Mouse (Mus musculus): ENCODE results near the gene Fgfr2. TPM values are rescaled to one million over a fixed set of nuclear protein-coding genes. Genes with fewer than 3 reads are reported as not detected.
"Not testable (repeated sequence)": the region's sequence is repeated elsewhere in the genome, so short reads cannot be mapped to it uniquely, and the experiment has no call there.

The Fgfr2 gene
- polyA plus RNA-seq, 1 experiment: 52.3 TPM

DNA sequence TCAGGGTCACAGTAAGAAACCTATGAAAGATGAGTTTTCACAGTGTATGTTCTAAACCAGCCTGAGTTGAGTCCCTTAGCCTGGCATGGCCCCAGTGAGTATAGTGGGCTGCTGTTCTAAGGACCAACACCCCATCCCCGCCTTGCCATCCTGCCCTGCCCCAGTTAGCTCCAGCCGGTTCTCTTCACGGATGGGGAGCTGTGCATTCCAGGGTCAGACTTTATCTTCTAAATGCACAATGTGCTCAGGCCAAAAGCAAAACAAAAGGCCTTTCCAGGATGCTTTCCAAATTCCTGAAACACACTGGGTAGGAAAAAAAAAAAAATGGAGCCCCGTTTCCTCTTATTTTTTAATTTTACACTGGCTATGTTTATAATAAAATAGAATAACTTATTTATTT lies 23.9 kb downstream of the Fgfr2 start:
- DNase-seq (ENCODE audit: low read depth): no peak
- TF ChIP-seq POLR2A (IDR thresholded peaks at IDR 0.05; ENCODE audit: borderline replicate concordance, extremely low read depth, insufficient read depth, insufficient read length, poor library complexity, severe bottlenecking) (no peak), CTCF (IDR thresholded peaks at IDR 0.05; ENCODE audit: borderline replicate concordance, extremely low read depth, insufficient read depth, insufficient read length) (no peak)

DNA sequence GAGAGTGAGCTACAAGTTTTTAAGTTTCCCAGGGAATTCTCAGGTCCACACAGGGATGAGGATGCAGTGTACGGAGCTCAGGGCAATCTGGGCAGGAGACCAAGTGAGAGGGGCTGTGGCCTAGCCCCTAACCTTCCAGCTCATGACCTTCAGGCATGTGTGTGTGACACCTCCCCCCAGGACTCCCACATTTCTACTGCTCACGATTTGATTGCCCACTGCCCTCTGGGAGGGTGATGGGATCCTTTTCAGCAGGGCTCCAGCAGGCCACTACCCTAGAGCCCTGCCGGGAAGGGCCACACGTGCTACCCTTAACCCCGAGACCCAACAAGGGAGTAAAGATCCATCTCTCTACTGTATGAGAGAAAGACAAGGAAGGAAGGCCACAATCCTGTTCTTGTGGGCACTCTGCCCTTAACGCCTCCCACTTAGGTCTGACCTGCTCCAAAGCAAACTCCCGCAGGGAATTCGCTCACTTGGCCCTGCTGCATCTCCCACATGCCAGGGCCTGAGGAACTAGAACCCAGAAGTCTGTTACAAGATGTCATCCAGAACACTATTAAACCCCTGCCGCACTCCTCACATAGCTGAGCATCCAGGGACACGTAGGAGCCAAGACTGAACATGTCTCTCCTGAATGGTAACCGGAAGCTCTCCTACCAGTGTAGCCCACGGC lies 24.9 kb downstream of the Fgfr2 start:
- TF ChIP-seq CTCF (IDR thresholded peaks at IDR 0.05; ENCODE audit: borderline replicate concordance, extremely low read depth, insufficient read depth, insufficient read length) (no peak), POLR2A (IDR thresholded peaks at IDR 0.05; ENCODE audit: borderline replicate concordance, extremely low read depth, insufficient read depth, insufficient read length, poor library complexity, severe bottlenecking) (no peak)
- DNase-seq (ENCODE audit: low read depth): no peak

GRCm38 (mm10) chr7:133095610-133096009 lies 27.5 kb downstream of the Fgfr2 start:
- not testable (repeated sequence) for DNase-seq (ENCODE audit: low read depth)

DNA sequence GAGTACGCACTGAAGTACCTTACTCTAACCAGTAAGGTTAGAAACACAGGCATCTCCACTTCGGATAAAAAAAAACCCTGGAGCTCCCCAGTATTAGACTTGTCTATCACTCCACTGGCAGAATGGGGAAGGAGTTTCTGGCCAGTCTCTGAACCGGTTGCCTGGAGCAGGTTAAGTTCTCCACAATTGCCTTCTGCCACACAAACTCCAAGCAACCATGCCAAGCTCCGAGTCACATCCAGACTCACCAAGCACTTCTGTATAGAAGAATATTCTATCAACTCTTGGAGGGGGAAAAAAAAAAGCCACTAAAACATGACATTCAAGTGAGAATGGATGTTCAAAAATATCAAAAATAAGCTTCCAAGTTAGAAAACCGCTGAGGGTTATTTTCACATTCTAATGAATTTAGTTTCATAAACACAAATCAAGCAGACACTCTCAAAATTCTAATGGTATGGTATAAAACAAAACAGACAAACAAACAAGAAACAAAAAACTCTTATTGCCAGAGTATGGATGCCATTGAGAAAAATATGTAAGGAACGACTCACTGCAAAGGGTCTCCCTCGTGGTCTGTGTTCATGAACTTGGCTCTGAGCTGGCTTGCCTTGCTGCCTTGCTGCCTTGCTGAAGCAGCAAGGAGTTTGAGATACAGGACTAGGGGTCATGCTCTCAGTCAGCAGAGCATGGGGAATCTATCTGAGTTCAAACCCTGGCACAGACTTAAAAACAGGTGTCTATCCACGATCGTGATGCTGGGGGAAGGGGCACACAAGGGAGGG lies 28.2 kb downstream of the Fgfr2 start:
- TF ChIP-seq CTCF (IDR thresholded peaks at IDR 0.05; ENCODE audit: borderline replicate concordance, extremely low read depth, insufficient read depth, insufficient read length): no peak
- TF ChIP-seq POLR2A (IDR thresholded peaks at IDR 0.05; ENCODE audit: borderline replicate concordance, extremely low read depth, insufficient read depth, insufficient read length, poor library complexity, severe bottlenecking): no peak
- no peak for DNase-seq (ENCODE audit: low read depth)

- TF ChIP-seq POLR2A (IDR thresholded peaks at IDR 0.05; ENCODE audit: borderline replicate concordance, extremely low read depth, insufficient read depth, insufficient read length, poor library complexity, severe bottlenecking) (no peak), CTCF (IDR thresholded peaks at IDR 0.05; ENCODE audit: borderline replicate concordance, extremely low read depth, insufficient read depth, insufficient read length) (no peak)
- no peak for DNase-seq (ENCODE audit: low read depth)
Measured at GRCm38 (mm10) chr7:133094161-133094560, 29.0 kb downstream of the Fgfr2 start.

DNA sequence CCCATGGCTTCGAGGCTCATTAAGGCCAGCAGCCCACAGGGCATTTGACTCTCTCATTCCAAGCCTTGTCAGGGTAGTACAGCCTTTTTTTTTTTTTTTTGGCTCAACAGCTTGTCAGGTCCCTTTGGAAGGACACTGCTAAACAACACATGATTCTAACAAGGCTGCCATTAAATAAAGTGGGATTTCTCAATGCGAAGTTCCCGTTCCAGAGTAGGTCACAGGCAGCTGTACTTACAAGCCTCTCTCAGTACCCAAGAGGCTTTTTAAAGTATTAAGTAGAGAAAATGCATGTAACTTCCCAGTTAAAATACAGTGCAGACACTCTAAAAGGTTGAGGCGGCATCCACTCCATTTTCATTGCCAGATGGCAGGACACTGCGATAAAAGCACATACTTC lies 29.4 kb downstream of the Fgfr2 start:
- TF ChIP-seq CTCF (IDR thresholded peaks at IDR 0.05; ENCODE audit: borderline replicate concordance, extremely low read depth, insufficient read depth, insufficient read length) (no peak), POLR2A (IDR thresholded peaks at IDR 0.05; ENCODE audit: borderline replicate concordance, extremely low read depth, insufficient read depth, insufficient read length, poor library complexity, severe bottlenecking) (no peak)
- no peak for DNase-seq (ENCODE audit: low read depth)

GRCm38 (mm10) chr7:133090641-133091040 lies 32.5 kb downstream of the Fgfr2 start:
- no peak for DNase-seq (ENCODE audit: low read depth)
- TF ChIP-seq CTCF (IDR thresholded peaks at IDR 0.05; ENCODE audit: borderline replicate concordance, extremely low read depth, insufficient read depth, insufficient read length): no peak
- no peak for TF ChIP-seq POLR2A (IDR thresholded peaks at IDR 0.05; ENCODE audit: borderline replicate concordance, extremely low read depth, insufficient read depth, insufficient read length, poor library complexity, severe bottlenecking)

- peak; percentile 60 for DNase-seq (ENCODE audit: low read depth)
- TF ChIP-seq POLR2A (IDR thresholded peaks at IDR 0.05; ENCODE audit: borderline replicate concordance, extremely low read depth, insufficient read depth, insufficient read length, poor library complexity, severe bottlenecking): no peak
- no peak for TF ChIP-seq CTCF (IDR thresholded peaks at IDR 0.05; ENCODE audit: borderline replicate concordance, extremely low read depth, insufficient read depth, insufficient read length)
Measured at GRCm38 (mm10) chr7:133089621-133090260, 33.4 kb downstream of the Fgfr2 start.

GRCm38 (mm10) chr7:133088830-133089261 lies 34.3 kb downstream of the Fgfr2 start:
- no peak for TF ChIP-seq CTCF (IDR thresholded peaks at IDR 0.05; ENCODE audit: borderline replicate concordance, extremely low read depth, insufficient read depth, insufficient read length)
- TF ChIP-seq POLR2A (IDR thresholded peaks at IDR 0.05; ENCODE audit: borderline replicate concordance, extremely low read depth, insufficient read depth, insufficient read length, poor library complexity, severe bottlenecking): no peak
- DNase-seq (ENCODE audit: low read depth): peak; percentile 90

GRCm38 (mm10) chr7:133088411-133088810 lies 34.7 kb downstream of the Fgfr2 start:
- TF ChIP-seq CTCF (IDR thresholded peaks at IDR 0.05; ENCODE audit: borderline replicate concordance, extremely low read depth, insufficient read depth, insufficient read length): no peak
- TF ChIP-seq POLR2A (IDR thresholded peaks at IDR 0.05; ENCODE audit: borderline replicate concordance, extremely low read depth, insufficient read depth, insufficient read length, poor library complexity, severe bottlenecking): no peak
- DNase-seq (ENCODE audit: low read depth): no peak

DNA sequence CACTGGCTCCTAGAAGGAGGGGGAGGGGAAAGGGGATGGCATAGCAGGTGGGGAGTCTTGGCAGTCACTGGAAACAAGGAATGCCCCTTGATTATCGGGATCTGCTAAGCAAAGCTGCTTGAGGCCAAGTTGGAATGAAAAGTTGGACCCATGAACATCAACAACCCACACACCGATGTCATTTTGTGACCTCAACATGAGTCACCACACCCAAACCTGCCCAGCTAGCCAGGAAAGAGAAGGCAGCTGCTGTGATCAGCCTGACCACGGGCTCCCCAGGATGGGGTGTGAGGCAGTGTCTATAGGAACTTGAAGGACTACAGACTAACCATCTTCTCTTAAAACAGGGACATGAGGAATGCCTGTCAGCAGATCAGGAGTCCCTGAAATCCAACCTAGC lies 37.7 kb downstream of the Fgfr2 start:
- no peak for TF ChIP-seq POLR2A (IDR thresholded peaks at IDR 0.05; ENCODE audit: borderline replicate concordance, extremely low read depth, insufficient read depth, insufficient read length, poor library complexity, severe bottlenecking)
- TF ChIP-seq CTCF (IDR thresholded peaks at IDR 0.05; ENCODE audit: borderline replicate concordance, extremely low read depth, insufficient read depth, insufficient read length): no peak
- DNase-seq (ENCODE audit: low read depth): no peak

Measured in brain, embryonic 14.5 days (tissue).